Mouse (Mus musculus) olfactory bulb, adult 2 months (tissue): ENCODE measurements around the gene Rtca. TPM values are rescaled to one million over a fixed set of nuclear protein-coding genes. Genes with fewer than 3 reads are reported as not detected.

Experiments used
- H3K27ac ChIP-seq: fragments of 200-500 bp; 2 replicates; pipeline ENCODE4 v1.5.1; 2012; ENCODE audit warnings: low read depth, low read length; ENCODE audit not compliant: insufficient read depth
- H3K4me1 ChIP-seq: fragments of 200-500 bp; 2 replicates; pipeline ENCODE4 v1.6.1; 2012; ENCODE audit warnings: low read length; ENCODE audit not compliant: control insufficient read depth, insufficient read depth
- H3K4me3 ChIP-seq: fragments of 200-500 bp; 2 replicates; pipeline ENCODE4 v1.5.1; 2012; ENCODE audit warnings: mild to moderate bottlenecking, low read depth, low read length, moderate library complexity; ENCODE audit not compliant: insufficient read depth
- CTCF ChIP-seq: fragments of 200-500 bp; IDR thresholded peaks from 2 replicates; pipeline ENCODE4 v1.5.1; 2012; ENCODE audit warnings: low read depth, mild to moderate bottlenecking, low read length, moderate library complexity; ENCODE audit not compliant: insufficient read depth
- POLR2A ChIP-seq: fragments of 200-500 bp; IDR thresholded peaks from 2 replicates; pipeline ENCODE4 v1.6.1; 2012; ENCODE audit warnings: mild to moderate bottlenecking, low read depth, low read length, moderate library complexity; ENCODE audit not compliant: insufficient read depth
- WGBS: fragments of 180-500 bp; shearing (Covaris S2); methylation state at CpG from one replicate; pipeline ENCODE4 v1.1.7; 2018; 5-methylcytosine and 5-hydroxymethylcytosine counted together
- polyA plus RNA-seq: library from polyadenylated mRNA; stranded (reverse); fragments of >200 nt; gene quantifications from 2 replicates; pipeline ENCODE4 v1.2.4, GENCODE M21; 2012; ENCODE audit warnings: low replicate concordance; ENCODE audit not compliant: missing spikeins, insufficient read depth, insufficient read length

Gene Rtca
- polyA plus RNA-seq, 1 experiment: not detected

DNA sequence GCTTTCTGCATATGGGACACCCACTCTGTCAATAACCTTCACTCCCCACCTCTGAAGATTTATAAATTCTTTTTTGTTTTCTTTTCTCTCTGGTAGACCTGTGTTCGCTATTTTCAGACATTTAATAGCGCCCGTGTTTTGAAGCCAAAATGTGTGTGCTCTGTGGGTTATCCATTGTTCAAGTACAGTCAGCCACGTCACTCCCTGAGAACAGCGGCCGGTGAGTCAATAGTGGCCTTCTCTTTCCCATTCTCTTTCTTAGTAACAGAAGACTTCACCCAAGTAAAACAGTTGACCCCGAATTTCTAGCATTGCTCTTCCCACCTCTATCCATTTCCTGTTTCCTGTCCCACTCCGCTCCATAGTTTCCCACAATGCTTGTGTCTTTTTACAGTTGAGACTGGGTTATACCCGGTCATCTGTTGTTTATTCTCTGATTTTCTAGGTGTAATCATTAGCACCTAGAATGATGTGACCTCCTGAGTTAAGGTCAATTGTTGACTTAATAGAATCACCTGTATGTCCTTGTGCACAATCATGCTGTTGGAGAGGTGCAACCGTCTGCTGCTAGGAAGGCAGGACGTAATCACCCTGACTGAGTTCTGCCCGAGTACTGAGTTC is 12.2 kb upstream of the Rtca start:
- H3K4me1 ChIP-seq: no peaks in the 10 kb centered on the region
- no peak overlapping the region for H3K27ac ChIP-seq
- TF ChIP-seq POLR2A (no peak), CTCF (no peak)
- H3K4me3 ChIP-seq: no peak overlapping the region
- WGBS: 76% methylated on average over 12 of the region's 12 CpGs

- Histone ChIP-seq H3K27ac (peak within 1 kb of the TSS; percentile 5; the same call in 1 of the 2 replicates), H3K4me3 (peak within 1 kb of the TSS; percentile 55), H3K4me1 (0 out of 2 replicates have a peak, but pooled peaks cover 2% of the 10 kb centered on the region)
- WGBS: under 1% methylated on average over 35 of the region's 36 CpGs
- no peak for TF ChIP-seq CTCF
- peak; percentile 40; the same call in 1 of the 2 replicates for TF ChIP-seq POLR2A
These were observed 5.1 kb upstream of the Rtca start, which contains the start of gene Dbt for GRCm38 (mm10) chr3:116512904-116513716. Gene Dbt, plus strand, starts transcription at chr3:116513070.

DNA sequence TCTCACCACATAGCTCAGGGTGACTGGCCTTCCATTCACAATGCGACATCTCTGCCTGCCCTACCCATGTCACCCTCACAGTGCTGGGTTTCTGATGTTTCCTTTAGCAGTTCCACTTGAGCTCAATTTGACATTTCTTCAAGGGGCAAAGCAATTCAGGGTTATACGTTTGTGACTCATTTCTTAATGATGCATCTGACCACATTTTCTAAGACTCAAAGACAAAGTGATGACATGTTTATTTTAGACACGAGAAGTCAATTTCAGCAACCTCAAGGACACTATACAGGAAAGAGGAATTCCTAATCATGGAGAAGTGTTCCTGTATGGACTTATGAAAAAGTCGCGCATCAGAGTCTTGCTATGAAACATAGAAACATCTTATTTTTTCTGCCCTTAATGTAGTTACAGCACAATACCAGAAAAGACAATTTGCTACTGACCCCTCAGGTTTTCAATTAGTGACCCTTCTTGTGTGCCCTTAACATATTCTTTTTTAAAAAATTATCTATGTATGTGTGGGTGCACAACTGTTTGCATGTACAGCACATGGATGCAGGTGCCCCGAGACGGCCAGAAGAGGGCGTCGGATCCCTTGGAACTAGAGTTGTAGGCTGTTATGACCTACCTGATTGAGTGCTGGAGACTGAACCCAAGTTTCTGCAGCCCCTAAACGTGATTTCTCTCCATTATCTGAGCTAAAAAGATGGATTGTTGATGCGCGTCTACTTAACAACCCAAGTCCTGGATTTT is 4.3 kb upstream of the Rtca start:
- H3K4me1 ChIP-seq: 0 out of 2 replicates have a peak, but pooled peaks cover 2% of the 10 kb centered on the region
- TF ChIP-seq POLR2A (no peak), CTCF (no peak)
- H3K4me3 ChIP-seq: peak overlapping the region; percentile 55
- WGBS: 40% methylated on average over 12 of the region's 12 CpGs
- H3K27ac ChIP-seq: no peak overlapping the region

DNA sequence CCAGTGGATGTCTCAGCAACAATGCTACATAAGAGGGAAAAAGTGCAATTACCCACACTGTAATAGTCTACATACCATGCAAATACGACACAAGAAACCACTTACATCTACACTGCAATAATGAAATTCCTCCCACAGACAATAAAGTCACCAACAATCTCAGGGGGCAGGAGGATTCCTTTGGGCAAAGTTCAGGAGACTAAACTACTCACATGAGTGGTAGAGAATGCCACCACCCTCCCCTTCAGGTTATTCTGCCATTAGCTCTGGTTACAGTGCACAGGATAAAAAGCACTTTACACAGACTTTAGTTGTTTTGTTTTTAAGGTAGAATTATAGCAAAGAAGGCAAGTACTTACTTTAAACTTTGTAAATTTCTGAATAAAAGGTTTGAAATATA is 12.3 kb downstream of the Rtca start:
- no peak overlapping the region for H3K27ac ChIP-seq
- WGBS: 74% methylated on average over 1 of the region's 1 CpGs
- TF ChIP-seq CTCF (no peak), POLR2A (no peak)
- no peak overlapping the region for H3K4me3 ChIP-seq
- no peaks in the 10 kb centered on the region for H3K4me1 ChIP-seq

DNA sequence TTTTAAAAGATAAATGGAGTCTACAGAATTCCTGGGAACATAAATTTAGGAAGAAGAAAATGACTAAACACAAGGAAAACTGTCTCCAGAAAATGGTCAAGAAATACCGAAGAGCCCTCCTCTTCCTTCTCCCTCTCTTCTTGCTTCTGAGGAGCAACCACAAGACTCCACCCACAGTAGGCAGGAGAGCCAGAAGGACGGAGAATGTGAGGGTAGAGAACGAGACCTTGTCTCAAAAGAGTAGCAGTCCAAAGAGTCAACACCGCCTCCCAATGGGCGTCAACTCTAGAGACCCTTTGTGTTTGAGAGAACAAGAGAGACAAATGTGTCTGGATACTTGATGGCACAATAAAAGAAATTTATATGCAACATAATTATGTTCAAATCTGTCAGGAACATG is 14.3 kb downstream of the Rtca start:
- 67% methylated on average over 5 of the region's 5 CpGs for WGBS
- Histone ChIP-seq H3K4me3 (no peak overlapping the region), H3K27ac (no peak overlapping the region), H3K4me1 (no peaks in the 10 kb centered on the region)
- TF ChIP-seq CTCF: no peak
- TF ChIP-seq POLR2A: no peak

- WGBS: 97% methylated on average over 1 of the region's 1 CpGs
- H3K4me1 ChIP-seq: no peaks in the 10 kb centered on the region
- TF ChIP-seq POLR2A: no peak
- no peak for TF ChIP-seq CTCF
- no peak overlapping the region for H3K4me3 ChIP-seq
- H3K27ac ChIP-seq: no peak overlapping the region
These were observed 16.0 kb downstream of the Rtca start for GRCm38 (mm10) chr3:116491923-116492454.

DNA sequence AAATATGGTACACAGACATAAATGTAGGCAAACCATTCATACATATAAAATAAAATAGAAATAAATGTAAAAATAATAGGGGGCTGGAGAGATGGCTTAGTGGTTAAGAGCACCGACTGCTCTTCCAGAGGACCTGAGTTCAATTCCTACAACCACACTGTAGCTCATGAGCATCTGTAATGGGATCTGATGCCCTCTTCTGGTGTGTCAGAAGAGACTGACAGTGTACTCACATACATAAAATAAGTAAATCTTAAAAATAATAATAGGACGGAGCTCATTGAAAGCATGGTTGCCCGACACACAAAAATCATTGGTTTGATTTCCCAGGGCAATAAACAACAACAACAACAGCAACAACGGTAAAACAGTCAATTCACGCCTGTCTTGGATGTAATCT is 17.1 kb downstream of the Rtca start:
- TF ChIP-seq POLR2A (no peak), CTCF (no peak)
- H3K4me1 ChIP-seq: no peaks in the 10 kb centered on the region
- H3K4me3 ChIP-seq: no peak overlapping the region
- H3K27ac ChIP-seq: no peak overlapping the region
- WGBS: 94% methylated on average over 5 of the region's 5 CpGs

- no peak overlapping the region for H3K27ac ChIP-seq
- WGBS: 91% methylated on average over 4 of the region's 4 CpGs
- TF ChIP-seq POLR2A: no peak
- TF ChIP-seq CTCF: no peak
- no peaks in the 10 kb centered on the region for H3K4me1 ChIP-seq
- no peak overlapping the region for H3K4me3 ChIP-seq
These were observed 24.7 kb downstream of the Rtca start for GRCm38 (mm10) chr3:116483271-116483670.

DNA sequence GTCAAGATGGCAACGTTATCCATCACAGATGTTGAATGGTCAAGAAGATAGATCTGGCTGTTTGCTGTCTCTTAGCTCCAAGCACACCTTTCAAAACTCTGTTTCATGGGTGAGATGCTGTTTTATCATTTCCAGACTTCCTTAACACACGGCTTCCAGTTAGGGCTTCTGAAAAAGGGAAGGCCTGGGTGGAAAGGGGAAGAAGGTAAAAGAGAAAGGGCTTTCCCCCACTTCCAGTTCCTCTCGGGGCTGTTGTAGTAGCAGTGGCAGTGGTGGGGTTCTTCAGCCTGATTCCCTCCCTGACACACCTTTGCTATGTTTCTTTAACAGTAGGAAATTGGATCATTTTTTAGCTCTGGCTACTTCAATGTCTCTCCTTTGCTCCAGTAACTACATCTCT is 25.3 kb downstream of the Rtca start:
- 85% methylated on average over 3 of the region's 3 CpGs for WGBS
- no peaks in the 10 kb centered on the region for H3K4me1 ChIP-seq
- H3K4me3 ChIP-seq: no peak overlapping the region
- no peak for TF ChIP-seq CTCF
- TF ChIP-seq POLR2A: no peak
- H3K27ac ChIP-seq: no peak overlapping the region
